Mouse (Mus musculus) CH12.LX (cell line): Measurements from ENCODE around the gene Fam120c.

ENCODE experiments used
- EP300 ChIP-seq: IDR thresholded peaks from 2 replicates; pipeline ENCODE4 v1.6.1; 2011; ENCODE audit warnings: low read length, improper control_type of control experiment
- POLR2A ChIP-seq: IDR thresholded peaks from 2 replicates; pipeline ENCODE4 v1.6.1; 2011; ENCODE audit warnings: low read depth, mild to moderate bottlenecking, improper control_type of control experiment, low read length
- USF1 ChIP-seq: IDR thresholded peaks from 2 replicates; pipeline ENCODE4 v1.6.1; 2014; ENCODE audit warnings: low read depth, mild to moderate bottlenecking, inconsistent platforms, low read length, improper control_type of control experiment

DNA sequence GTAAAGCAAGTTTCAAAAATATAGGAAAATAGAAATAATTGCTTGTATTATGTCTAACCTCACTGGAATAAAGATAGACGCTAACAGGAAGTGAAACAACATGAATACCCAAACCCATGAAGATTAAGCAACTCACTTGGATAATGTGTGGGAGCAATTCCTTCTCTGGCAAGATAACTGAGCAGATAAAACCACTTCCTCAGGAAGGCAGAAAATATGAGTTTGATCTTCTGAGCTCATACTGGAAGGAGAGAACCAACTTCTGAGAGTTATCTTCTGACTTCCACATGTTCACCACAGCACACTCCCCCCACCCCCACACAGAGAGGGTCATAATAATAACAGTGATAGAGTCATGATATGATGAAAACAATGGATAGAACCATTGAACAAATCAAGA, 152.6 kb downstream of the Fam120c start:
- TF ChIP-seq POLR2A, result no peak
- no peak for TF ChIP-seq EP300
- no peak for TF ChIP-seq USF1
